7 mouse cellular contexts compared by ENCODE assay signal in the genomic region with DNA sequence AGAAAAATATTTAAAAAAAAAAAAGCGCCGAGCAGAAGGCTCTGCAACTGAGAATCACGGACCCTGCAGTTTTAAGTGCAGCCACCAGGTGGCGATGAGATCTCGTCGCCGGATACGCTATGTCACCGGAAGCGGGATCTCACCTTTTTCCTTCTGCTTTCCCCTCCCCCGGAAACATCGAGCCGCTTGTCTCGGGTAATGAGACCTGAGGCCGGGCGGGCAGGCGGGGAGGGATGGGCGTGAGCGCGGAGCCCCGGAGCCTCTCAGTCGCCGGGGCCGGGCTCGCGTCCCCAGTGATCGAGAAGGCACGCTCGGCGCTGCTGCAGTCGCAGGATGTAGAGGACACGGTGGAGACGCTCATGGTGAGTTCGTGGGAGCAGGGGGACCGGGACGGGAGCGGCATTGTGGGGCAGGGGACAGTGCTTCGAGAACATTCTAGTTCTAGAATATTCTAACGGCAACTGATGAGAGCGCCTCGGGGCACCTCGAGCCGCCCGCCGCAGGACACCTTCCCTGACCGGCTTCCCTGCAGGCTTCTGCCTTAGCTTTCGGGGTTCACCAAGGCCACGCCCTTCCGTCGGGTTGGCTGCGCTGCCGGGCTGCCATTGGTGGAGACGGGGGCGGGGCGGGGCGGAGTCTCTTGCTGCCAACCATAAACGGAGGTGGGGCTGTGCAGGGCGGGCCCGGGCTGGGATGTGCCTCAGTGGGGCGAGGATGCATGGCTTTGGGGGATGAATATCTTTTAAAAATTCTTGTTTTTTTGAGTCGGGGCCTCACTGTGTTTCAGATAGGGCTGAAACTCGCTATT. TPM values are rescaled to one million over a fixed set of nuclear protein-coding genes. Genes with fewer than 3 reads are reported as not detected.
DNase-seq lines count a peak whose midpoint lies in the region; ATAC-seq lines count a peak whose summit lies in the region.

TSS of gene Slc25a38 (plus strand) at position 164 of the 808 bp plus-strand sequence.

- peak within 1 kb of the TSS; percentile 95 for H3K27ac ChIP-seq in intestine, embryonic 16.5 days (ENCODE audit: low read length)
- H3K27ac ChIP-seq in midbrain, embryonic 11.5 days (ENCODE audit: low read depth, low read length) = peak within 1 kb of the TSS; percentile 75

- H3K9ac ChIP-seq in intestine, embryonic 16.5 days (ENCODE audit: low read depth, low read length) = peak within 1 kb of the TSS; percentile 86
- H3K9ac ChIP-seq in midbrain, embryonic 11.5 days (ENCODE audit: low read length) = peak within 1 kb of the TSS; percentile 81

- H3K4me2 ChIP-seq in intestine, embryonic 16.5 days (ENCODE audit: low read depth, low read length) = peak within 1 kb of the TSS; percentile 82
- peak within 1 kb of the TSS; percentile 63 for H3K4me2 ChIP-seq in midbrain, embryonic 11.5 days

- H3K4me3 ChIP-seq in intestine, embryonic 16.5 days (ENCODE audit: low read length) = peak within 1 kb of the TSS; percentile 92
- peak within 1 kb of the TSS; percentile 78 for H3K4me3 ChIP-seq in midbrain, embryonic 11.5 days (ENCODE audit: low read depth, low read length)

- peak; percentile 97 for ATAC-seq in intestine, embryonic 16.5 days
- peak; percentile 98 for ATAC-seq in midbrain, embryonic 11.5 days (ENCODE audit: low FRiP score)

- peaks cover 5% of the 10 kb centered on the region for H3K4me1 ChIP-seq in intestine, embryonic 16.5 days (ENCODE audit: control insufficient read depth, insufficient read depth, low read length)
- H3K4me1 ChIP-seq in midbrain, embryonic 11.5 days (ENCODE audit: control insufficient read depth, insufficient read depth, low read length) = peaks cover 5% of the 10 kb centered on the region; the same call in 1 of the 2 replicates

- DNase-seq in adrenal gland, adult 2 months = peak; percentile 97
- DNase-seq in embryo, embryonic 11.5 days (ENCODE audit: low read depth, low spot score) = peak; percentile 87
- DNase-seq in gastrocnemius, postnatal 4 days (ENCODE audit: low spot score in 2 of 2) = peak; percentile 90 to 96
- DNase-seq in left cerebral cortex, postnatal 36 days (ENCODE audit: low spot score in 2 of 2) = peak; percentile 91 to 95
- DNase-seq in midbrain, embryonic 11.5 days (ENCODE audit: low spot score, missing footprints) = peak; percentile 98
- DNase-seq in skeletal muscle tissue, adult 2 months (ENCODE audit: low read depth, low spot score) = peak; percentile 90

- no peaks in the 10 kb centered on the region for H3K36me3 ChIP-seq in intestine, embryonic 16.5 days (ENCODE audit: control insufficient read depth, insufficient read depth, low read length)
- H3K36me3 ChIP-seq in midbrain, embryonic 11.5 days (ENCODE audit: control insufficient read depth, insufficient read depth, low read length) = no peaks in the 10 kb centered on the region

- intact Hi-C loops in left cerebral cortex, postnatal 36 days (cut with DNase I) = no loop called here

- H3K27me3 ChIP-seq in intestine, embryonic 16.5 days (replicated peaks; ENCODE audit: control insufficient read depth, insufficient read depth, low read length) = no peaks in the 10 kb centered on the region
- no peaks in the 10 kb centered on the region for H3K27me3 ChIP-seq in midbrain, embryonic 11.5 days (ENCODE audit: control insufficient read depth, insufficient read depth, low read length)

- WGBS in intestine, embryonic 16.5 days = 1% methylated on average over 62 of the region's 62 CpGs
- 2% methylated on average over 62 of the region's 62 CpGs for WGBS in midbrain, embryonic 11.5 days

- H3K9me3 ChIP-seq in intestine, embryonic 16.5 days (ENCODE audit: control insufficient read depth, low read length) = no peaks in the 10 kb centered on the region
- no peaks in the 10 kb centered on the region for H3K9me3 ChIP-seq in midbrain, embryonic 11.5 days (ENCODE audit: control insufficient read depth, low read length)

RNA-seq across cellular contexts. Expression of gene Slc25a38, which starts in this region (rescaled TPM):
- 10 to 100 TPM; 24.8 to 26.4 TPM for total RNA-seq in adrenal gland, adult 2 months (2021)
- 50.0 and 52.3 TPM in 2 replicates for polyA plus RNA-seq in adrenal gland, adult 2 months (2012; rRNA removed)
- 10 to 100 TPM; 10.6 TPM for total RNA-seq in gastrocnemius, postnatal 4 days (2021)
- polyA plus RNA-seq in intestine, embryonic 16.5 days (2015; fragmentation: Nextera tagmentation; extraction: Ambion mirVana) = 24.3 and 28.9 TPM in 2 replicates
- 10 to 100 TPM; 27.0 to 28.9 TPM for total RNA-seq in left cerebral cortex, postnatal 36 days (2021)
- polyA plus RNA-seq in midbrain, embryonic 11.5 days (2014; fragmentation: Nextera tagmentation; extraction: Ambion mirVana) = 33.9 and 36.7 TPM in 2 replicates

Comparison
In these comparisons a context has a peak if more than half of its experiments do, and no peak if none do; other contexts are left out.
1. Peak in every context shown above with its lines: DNase-seq, ATAC-seq, H3K4me3 ChIP-seq and H3K27ac ChIP-seq.